Mouse (Mus musculus) adrenal gland, adult 18-20 months (tissue): ENCODE results near the gene Hsd17b13. TPM values are rescaled to one million over a fixed set of nuclear protein-coding genes. Genes with fewer than 3 reads are reported as not detected.
"Not testable (repeated sequence)": the region's sequence is repeated elsewhere in the genome, so short reads cannot be mapped to it uniquely, and the experiment has no call there.

Experiments
- DNase-seq, 2 experiments: peaks; one replicate each; pipeline ENCODE4 v3.0.0; 2021 to 2022; ENCODE audit warnings: low spot score in 2 of 2
- long read RNA-seq, 2 experiments: library from polyadenylated mRNA; stranded (forward); transcript quantifications; one replicate each; pipeline ENCODE4 v2.0.0; 2021
- total RNA-seq, 2 experiments: library from RNA; stranded (reverse); gene quantifications; 1 replicate in 1 of 2; 2 replicates in 1 of 2; pipeline ENCODE4 v1.2.3; 2021

Gene Hsd17b13
- not detected for total RNA-seq
- long read RNA-seq, experiment 1: 0 reads
- long read RNA-seq, experiment 2: 0 reads

DNA sequence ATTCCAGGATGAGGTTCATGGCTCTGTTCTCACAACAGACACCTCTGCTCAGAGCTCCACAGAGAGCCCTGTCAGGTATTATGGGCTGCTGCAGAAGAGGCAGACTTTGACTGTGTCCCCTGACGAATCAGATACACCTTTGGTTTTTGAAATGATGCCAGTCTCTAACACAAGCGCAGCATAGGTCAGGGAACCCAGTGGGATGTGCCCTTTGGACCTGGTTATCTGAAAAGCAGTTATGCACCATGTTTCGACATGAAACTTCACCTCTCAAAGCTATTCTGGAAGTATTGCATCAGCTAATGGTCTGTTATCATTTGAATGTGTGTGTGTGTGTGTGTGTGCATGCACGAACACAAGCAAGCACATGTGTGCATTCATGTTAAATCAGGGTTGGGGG, at the start of gene Hsd17b13:
TSS of gene Hsd17b13 (minus strand) at position 114 of the 400 bp plus-strand sequence.
- DNase-seq: no peak

DNA sequence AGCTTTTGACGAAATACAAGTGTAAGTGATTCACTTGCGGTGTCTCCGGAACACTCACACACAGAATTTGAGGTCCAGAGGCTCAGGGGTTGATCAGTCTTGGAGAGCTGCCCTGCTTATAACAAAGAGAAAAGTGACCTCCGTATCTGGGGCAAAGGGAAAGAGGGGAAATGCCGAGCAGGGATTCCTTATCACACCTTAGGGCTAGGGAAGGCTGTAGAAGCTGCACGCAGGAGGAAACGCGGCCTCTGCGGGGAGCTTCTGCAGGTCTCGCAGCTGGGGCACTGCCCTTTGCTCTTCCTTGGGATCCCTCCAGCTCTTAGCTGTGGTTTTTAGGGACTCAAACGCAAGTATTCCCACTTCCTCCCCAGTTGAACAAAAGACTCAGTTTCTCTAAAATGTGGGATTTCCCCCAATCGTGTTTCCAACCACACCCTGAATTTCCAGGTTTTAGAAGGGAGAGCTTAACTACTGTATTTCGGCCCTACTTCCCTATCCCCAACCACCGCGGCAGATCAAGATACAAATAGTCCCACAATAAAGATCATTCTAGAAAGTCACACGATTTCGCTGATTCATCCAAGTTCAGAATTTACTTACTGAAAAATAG, 48.1 kb upstream of the Hsd17b13 start:
- no peak for DNase-seq

DNA sequence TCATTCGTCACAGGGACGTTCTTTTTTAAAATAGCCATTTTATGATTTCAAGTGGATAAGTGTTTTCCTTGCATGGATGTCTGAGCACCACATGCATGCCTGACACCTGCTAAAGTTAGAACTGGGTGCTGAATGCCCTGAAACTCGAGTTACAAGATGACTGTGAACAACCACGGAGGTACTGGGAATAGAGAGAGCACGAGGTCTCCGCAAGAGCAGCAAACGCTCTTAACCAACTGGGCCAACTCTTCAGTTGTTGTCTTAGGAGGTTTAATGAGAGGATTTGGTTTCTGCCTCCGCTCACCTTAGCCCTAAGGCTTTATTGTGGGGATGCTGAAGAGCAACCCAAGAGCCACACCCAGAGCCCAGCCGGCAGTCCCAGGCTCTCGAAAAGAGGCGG, 47.6 kb upstream of the Hsd17b13 start:
- DNase-seq: no peak

DNA sequence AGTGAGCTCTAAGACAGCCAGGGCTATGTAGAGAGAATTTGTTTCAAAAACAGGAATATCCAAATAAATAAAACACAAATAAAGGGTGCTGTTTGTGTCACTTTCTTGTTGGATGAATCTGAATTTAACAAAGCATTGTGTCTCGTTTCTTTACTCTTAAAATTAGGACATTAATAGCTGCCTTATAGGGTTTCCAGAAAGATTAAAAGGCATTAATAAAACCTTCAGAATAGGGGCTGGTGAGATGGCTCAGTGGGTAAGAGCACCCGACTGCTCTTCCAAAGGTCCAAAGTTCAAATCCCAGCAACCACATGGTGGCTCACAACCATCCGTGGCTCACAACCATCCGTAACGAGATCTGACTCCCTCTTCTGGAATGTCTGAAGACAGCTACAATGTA, 47.0 kb upstream of the Hsd17b13 start:
- DNase-seq: not testable (repeated sequence)

DNA sequence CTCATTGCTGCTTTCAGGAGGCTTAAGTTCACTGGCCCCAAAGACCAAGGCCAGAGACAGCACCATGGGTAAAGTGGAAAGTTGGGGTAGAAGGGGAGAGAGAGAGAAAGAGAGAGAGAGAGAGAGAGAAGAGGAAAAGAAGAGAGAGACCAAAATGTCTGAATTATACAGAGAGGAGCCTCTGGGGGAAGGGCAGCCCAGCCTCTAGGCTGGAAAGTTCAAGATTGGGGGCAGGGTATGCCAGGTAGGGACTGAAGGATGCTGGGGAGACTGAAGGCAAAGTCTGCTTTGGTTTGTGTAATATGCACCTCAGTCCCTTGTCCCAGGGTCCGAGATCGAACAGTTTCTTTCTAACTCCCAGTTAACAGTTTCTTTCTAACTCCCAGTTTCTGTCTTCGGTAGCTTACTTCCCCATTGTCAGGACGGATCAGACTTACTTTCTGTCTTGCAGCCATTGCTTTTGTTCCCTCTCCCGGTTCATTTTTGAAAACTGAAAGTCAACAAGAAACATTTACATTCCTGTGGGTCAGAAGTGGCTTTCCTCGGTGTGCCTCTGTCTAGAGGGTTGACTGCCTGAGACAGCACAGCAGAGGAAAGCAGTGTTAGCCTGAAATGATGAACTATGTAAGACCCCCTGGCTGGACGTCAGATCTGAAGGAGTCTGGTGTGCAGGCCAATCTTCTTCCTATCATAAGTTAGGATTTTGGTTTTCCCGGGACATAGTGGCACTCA, 46.2 kb upstream of the Hsd17b13 start:
- DNase-seq: no peak

DNA sequence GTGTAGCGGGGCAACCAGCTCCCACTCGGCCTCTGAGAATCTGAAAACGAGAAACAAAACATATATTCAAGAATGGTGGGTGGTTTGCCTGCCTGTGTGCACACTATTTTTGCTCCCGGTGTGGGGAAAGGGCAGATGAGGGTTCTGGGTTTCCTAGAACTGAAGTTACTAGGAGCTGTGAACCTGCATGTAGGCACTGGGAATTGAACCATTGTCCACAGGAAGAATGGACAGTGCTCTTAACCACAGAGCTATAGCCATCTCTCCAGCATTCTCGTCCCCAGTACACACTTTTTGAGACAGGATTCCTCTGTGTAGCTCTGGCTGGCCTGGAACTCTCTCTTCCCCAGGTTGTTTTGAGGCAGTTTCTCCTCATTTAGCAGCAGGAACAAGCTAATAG, 45.3 kb upstream of the Hsd17b13 start:
- no peak for DNase-seq

DNA sequence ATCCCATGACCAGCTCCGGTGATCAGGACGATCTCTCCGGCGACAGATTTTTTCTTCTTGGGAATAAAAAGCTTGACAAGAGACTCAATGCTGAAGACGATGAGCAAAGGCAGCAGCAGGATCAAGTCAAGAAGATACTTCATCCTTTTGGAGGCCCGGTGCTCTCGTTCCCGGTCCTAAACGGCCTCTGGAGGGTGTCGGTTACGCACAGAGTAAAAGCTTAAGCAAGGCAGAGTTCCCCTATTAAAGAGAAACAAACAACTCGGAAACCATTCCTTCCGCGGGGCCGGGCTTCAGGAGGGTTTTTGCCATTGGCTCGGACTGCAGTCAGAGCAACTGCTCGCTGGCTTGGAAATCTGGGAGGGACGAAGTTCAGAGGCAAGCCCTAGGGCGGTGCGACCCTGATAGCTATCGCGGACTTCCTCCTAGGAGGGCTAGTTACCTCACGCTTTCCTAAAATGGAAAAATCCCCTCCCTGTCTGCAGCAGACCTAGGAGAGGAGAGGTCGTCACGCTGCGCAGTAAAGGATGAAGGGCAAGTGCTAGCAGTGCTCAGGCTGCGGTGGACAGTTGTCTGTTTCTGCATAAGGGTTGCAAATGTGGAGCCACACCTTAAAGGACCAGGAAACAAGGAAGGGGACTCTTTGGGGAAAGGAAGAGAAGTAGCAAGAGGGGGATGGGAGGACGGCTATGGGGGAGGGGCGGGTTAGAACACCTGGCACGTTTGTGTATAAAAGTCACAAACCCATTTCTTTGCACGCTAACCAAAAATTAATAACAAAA, 44.6 kb upstream of the Hsd17b13 start, which contains the start of gene Hsd17b11:
TSS of gene Hsd17b11 (minus strand) at position 323 of the 782 bp plus-strand sequence.
- peak; percentile 75 to 77 for DNase-seq

DNA sequence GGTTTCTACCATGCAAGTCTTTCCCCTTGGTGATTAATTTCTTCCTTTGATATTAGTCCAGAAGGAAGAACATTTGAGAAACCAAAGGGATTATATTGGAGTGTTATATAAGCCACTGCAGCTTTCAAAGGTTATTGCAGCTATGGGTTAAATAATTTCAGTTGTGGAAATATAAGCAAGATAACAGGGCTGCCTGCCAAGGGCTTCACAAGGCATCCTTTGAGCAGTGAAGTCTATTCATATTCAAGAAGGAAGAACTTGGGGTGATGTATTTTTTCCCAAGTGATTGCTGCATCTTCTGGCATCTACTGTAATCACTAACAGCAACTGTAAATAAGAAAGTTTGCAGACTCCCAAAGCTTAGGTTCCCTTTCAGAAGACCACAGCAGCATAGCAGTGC, 34.2 kb upstream of the Hsd17b13 start:
- no peak for DNase-seq

DNA sequence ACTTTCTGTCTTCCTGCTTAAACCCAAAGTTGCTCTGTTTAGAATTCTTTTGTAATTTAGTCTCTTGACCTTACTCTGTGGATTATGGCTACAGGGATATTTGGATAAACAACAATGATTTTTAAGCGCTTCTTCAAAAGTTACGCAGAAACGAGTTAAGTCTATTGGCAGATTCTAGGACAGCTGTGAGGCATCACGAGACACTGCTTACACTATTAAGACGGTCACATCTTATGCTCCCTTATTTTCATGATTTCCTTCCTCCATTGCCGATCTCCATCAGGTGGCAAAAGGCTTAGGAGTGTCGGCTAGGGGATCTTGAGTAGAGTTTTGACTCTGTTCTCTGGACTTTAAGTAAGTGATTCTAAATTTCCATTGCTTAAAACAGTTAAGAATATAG, 33.1 kb upstream of the Hsd17b13 start:
- DNase-seq: no peak

DNA sequence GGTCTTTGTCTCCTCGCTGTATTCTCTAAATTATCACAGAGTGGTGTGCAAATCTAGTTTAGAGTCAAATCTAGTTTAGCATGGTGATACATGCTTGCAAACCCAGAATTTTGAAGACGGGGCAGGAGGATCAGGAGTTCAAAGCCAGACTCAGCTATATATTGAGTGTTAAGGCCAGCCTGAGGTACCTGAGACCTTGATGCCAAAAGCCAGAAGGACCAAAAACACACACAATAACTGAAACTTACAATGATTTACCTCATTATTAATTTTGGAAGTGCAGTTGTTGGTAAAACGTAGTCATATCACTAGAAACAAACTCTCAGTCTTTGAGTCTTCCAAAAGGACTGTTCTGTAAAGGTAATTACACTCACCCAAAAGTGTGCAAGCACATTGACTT, 32.2 kb upstream of the Hsd17b13 start:
- DNase-seq: no peak

DNA sequence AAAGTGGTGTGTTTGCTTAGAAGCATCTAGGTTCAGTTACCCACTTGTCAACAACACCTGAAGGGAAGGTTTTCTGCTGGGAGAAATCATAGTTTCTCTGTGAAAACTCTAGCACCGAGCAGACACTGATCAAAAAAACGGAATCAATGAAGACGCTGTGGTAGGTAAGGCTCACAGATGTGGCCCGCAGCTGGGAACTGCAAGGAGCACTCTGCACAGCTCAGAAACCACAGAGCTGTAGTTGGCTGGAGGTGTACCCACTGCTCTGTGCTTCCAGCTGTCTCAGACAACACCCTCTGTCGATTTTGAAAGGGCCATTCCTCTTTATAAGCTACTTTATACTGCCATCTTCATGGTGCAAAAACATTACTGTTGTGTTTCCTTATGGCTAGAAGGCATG, 30.6 kb upstream of the Hsd17b13 start:
- no peak for DNase-seq

DNA sequence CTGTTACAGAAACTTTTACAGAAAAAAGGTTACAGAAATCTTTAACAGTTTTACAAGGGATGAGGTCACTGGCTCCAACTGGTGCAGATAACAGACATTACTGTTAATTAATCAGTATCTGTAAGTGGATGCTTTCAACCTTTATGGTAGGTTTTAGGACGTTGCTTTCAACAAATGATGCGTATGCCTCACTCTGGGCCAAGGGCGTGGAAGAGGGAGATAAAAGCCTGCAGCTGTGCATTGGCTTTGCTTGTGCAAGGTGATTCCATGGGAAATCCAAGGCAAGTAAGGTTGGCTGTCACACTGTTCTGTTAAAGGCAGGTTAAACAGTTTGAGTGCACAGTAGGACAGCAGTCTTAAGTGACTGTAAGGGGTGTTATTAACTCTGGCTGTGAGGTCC, 29.6 kb upstream of the Hsd17b13 start:
- no peak for DNase-seq

DNA sequence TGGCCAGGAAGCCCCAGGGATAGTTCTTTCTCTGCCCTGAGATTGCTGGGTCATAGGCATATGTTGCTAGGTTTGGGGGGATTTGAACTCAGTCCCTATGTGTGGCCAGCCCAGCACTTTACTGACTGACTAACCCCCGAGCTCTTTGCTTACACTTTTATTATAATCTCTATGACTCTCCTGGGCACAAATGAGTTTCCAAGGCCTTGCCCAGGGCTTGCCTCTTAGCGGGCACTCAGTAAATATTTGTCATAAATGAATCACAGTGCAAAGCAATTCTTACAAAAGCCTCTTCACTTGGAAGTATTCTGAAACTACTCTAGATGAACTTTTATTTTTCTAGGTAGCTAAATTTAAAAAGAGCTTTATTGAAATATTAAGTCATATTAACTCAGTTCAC, 26.7 kb upstream of the Hsd17b13 start:
- no peak for DNase-seq

DNA sequence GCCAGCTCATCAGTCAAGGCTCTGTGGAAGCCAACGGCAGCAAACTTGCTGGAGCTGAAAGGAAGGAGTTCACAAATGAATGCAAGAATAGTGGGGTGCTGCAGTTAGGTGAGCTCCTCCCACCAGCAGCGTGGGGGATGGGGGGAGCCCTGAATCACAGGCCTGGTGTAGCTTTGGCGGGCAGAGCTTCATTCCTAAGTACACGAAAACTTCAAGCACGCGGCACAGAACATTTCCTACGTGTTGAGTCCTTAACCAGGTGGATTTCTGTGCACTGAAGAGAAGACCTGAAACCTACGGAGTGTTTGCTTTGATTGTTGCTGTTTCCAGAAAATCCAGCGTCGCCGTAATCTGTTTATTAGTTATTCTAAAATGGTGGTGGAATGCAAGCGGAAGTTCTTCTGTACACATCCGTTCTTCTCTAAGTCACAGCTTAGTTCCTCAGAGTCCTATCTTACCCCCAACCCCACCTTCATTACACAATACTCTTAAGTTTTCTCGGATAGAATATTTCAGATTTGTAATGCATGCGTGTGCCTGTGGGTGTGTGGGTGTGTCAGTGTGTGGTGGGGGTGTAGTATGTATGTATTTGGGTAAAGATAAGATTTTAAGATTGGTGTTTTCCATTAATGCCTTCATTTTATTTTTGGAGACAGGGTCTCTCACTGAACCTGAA, 26.2 kb upstream of the Hsd17b13 start:
- no peak for DNase-seq

DNA sequence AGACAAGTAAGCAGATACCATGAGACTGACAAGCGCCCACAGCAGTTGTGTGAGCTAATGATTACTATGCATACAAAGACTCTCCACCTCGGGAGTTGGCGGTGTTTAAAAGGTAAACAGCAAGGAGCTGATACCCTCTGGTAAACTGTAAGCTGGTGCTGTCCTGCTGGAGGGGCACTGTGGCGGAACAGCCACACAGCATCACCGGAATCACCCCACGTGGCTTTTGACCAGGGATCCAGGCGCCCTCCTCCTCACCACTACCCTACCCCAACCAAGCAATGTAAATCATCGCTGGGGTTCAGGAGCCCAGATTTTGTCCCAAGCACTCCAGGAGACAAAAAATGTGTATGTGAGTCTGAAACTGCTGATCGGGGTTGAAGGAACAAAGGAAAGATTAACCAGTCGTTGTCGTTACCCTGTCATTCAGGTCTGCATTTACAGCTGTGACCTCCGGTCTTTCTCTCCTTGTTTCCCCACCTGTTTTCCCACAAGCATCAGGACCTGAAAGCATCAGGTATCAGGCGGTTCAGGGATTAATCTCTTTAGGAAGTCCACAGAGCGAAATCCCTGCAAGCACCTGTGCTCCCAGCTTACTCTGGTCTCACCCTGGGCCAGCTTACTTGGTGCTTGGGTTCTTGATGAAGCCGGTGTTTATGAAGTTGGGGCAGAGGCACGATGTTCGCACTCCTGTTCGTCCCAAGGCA, 25.5 kb upstream of the Hsd17b13 start:
- DNase-seq: no peak

DNA sequence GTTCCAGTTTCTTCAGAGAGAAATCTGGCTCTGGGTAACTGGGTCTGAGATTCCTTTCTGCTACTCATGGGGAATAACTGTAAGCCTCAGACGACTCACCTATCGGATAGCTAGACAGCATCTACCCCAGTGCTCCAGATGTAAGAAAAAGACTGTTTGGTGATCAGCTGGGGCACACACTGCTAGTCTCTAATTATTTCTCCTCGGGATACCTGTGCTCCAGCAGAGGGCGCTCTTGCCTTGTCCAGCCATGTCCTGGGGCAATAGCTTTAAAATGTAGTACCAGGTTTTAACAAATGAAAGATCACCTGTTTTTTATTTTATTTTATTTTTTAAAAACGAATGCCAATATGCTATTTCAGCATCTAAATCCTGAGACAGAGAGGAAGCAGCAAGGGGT, 22.5 kb upstream of the Hsd17b13 start:
- DNase-seq: peak; percentile 84 to 89

DNA sequence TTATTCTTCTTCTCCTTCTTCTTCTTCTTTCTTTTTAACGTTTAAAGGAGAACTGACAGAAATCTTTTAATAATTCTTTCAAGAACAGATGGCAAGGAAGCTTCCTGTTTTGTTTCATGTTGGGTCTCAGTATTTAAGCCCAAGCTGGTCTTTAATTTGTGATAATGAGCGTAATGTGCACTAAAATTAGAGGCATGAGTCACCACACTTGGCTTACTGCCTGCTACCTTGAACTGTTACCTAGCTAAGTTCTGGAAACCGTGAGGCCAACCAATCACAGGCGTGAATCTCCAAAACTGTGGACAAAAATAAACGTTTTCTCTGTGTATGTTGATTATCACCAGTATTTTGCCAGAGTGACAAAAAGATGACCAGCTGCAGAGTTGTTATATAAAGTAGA, 21.5 kb upstream of the Hsd17b13 start:
- peak; percentile 29 to 62 for DNase-seq

DNA sequence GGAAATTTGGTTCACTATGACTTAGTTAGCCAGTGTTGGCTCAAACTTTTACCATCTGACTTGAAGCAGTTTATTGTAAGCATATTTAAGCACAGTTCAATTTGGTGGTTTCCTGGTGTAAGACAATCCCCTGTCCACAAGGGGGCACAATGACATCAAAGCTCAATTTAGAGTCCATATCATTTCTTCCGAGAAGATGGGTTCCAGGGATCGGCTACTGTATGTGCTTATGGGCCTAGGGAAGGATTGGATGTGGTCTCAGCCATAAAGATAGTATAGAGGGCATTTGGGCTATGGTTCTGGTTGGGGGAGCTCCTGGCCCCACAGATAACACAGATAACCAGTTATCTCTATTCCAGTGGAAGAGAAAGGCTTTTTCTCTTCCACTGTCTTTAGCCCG, 18.0 kb upstream of the Hsd17b13 start:
- no peak for DNase-seq

DNA sequence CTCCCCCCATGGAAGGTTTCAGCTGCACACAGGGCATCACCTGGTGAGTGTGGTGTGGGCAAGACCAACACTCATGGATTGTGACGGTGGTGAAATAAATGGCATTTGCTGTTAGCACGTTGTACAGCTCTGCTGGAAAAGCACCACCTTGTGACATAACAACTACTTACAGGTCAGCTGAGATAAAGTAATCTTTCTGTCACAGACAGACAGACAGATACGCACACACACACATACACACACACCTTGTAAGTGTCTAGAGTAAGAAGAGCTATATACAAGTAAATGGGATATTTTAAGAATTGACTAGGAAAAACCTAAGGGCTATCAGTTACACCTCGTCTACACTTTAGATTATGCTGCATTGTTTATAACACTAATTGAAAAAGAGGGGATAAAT, 17.5 kb upstream of the Hsd17b13 start:
- DNase-seq: no peak

DNA sequence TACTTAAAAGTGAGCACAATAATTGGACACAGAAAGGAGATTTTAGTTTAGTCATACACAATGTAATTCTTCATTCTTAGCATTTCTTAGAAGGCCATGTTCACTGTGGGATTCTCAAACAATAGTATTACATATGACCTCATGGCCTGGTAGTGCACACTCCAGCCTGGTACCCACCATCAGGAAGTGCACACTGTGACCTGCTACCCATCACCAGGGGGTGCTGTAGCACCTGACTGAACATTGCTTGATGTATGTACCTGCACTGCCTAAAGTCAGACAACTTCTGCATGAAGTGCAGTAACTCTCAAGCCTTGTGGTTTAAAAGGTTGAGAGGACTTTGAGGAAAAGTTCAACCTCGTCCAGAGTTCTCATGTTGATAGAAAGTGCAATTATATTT, 16.4 kb upstream of the Hsd17b13 start:
- DNase-seq: no peak

DNA sequence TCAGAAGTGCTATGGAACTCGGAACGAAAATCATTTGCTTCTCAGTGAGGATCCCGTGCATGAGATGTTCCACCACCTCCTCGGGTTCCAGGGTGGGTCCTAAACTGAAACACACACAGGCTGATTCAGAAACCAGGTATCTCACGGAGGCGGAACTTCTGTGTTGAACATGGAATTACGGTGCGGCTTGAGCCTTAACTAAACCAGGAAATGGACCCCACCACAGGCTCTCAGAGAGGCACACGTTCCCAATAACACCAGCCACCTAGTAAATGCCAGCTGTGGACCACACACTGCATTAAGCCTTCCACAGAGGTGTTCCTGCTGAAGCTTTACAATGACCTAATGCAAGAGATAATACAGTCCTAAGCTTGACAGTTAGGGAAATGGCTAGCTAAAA, 15.6 kb upstream of the Hsd17b13 start:
- no peak for DNase-seq
